Mouse (Mus musculus): ENCODE data around the gene Rnaseh2a.

DNA sequence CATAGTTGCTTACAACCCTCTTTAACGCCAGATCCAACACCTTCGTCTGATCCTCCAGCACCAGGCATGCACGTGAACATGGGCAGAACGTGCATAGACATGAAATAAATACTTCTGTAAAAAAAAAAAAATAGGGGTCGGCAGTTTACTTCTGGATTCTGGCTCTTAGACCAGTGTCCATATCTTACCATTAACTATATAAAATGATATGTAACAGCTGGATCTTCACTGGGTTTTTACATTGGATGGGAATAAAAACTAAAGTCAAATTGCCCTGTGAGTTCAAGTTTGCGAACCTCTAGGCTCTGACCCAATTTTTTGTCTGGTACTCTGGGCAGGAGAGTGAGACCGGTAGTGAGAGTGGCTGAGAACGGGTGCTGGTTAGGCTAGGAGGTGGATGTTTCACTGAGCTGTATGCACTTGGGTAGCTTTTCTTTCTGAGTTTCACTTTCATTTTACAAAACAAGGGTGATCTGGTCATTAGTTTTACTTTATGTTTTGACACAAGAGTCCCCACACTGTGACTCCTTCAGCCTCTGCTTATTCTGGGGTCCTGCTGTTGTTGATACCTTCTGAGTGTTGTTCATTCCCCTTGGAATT is 5.1 kb upstream of the Rnaseh2a start:
- TF ChIP-seq CTCF (IDR thresholded peaks at IDR 0.05; ENCODE audit: low read depth, low read length) (no peak), GATA1 (IDR thresholded peaks at IDR 0.05; ENCODE audit: borderline replicate concordance, low read length) (no peak)
